Mouse (Mus musculus) cortical plate, adult 2 months (tissue): Measurements from ENCODE around the gene Polg.

Source experiments
- CTCF ChIP-seq: fragments of 200-500 bp; IDR thresholded peaks from 2 replicates; pipeline ENCODE4 v1.5.1; 2011; ENCODE audit warnings: mild to moderate bottlenecking, control low read depth, low read length; ENCODE audit not compliant: insufficient read depth; ENCODE audit errors: extremely low read depth
- POLR2A ChIP-seq: fragments of 200-500 bp; IDR thresholded peaks from 2 replicates; pipeline ENCODE4 v1.6.1; 2011; ENCODE audit warnings: mild to moderate bottlenecking, low read length, control low read depth; ENCODE audit not compliant: insufficient read depth; ENCODE audit errors: extremely low read depth

DNA sequence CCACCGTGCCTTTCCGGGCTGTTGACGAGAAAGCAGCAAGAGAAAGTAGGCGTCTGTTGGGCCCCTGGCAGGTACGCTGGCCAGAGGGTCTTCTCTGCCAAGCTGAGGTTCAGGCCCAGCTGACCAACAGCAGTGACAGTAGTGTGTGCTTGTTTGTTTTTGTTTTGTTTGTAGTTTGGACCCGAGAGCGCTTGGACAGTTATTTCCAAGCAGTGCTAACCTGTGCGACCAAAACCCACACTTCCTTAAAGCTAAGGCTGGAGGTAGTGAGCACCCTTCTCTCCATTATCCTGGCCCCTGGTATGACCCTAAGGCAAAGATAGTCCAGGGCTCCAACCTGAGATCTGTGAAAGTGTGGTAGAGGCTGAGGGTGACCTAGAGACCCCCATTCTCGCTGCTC is 49.7 kb upstream of the Polg start:
- TF ChIP-seq CTCF (no peak), POLR2A (no peak)
